Mouse (Mus musculus) brain, adult 2 months (tissue): ENCODE results near the gene Gm26602.

ENCODE experiments used
- DNase-seq: peaks from one replicate; pipeline ENCODE4 v3.0.0; 2011; ENCODE audit warnings: low read depth, low spot score

The Gm26602 gene

DNA sequence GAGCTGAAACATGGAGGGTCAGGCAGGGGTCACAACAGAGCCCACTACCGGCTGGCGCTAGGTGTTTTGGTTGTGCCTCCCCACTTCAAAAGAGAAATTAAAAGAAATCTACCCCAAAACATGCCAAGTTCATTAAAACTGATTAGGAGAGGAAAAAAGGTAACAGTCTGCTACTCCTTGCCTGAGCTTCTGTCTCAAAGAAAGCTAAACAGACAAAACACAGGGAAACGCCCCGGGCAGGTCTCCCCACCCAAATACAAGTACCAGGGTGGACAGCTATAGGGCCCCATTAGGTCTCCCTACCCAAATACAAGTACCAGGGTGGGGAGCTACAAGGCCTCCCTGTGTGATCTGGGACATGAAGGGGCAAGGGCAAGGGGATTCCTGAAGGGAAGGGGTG lies at the start of gene Gm26602:
Gene Gm26602 (plus strand): TSS at position 301 of the 400 bp plus-strand sequence.
- no peak for DNase-seq

GRCm38 (mm10) chr10:79861230-79862048 lies 49.2 kb upstream of the Gm26602 start:
- peak; percentile 86 for DNase-seq

DNA sequence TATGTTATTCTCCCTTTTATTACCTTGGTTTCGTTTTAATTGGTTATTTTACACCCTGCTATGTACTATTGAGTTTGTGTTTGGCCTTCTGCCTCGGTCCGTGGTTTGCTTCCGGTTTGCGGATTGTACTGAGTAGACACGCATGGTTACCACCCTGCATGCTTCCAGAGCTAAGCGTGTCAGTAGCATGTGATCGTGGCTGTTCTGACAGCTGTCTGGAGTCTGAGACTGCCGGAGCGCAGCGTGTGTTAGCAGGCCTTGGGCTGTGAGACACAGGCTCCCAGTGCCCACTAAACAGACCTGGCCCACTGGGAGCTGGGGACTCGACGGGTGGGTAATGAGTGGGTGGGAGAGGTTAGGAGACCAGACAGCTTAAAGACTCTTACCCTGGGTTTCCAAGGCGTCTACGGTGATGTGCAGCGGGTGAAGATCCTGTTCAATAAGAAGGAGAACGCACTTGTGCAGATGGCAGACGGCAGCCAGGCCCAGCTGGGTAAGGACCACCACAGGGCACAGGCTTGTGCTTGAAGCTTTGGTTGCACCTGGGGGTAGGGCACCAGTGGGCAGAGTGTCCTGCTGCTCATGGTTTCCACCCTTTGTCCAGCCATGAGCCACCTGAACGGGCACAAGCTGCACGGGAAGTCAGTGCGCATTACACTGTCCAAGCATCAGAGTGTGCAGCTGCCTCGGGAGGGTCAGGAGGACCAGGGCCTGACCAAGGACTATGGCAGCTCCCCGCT lies 48.4 kb upstream of the Gm26602 start:
- no peak for DNase-seq

- no peak for DNase-seq
Measured at GRCm38 (mm10) chr10:79862925-79863324, 47.7 kb upstream of the Gm26602 start.

GRCm38 (mm10) chr10:79864351-79865188 lies 46.1 kb upstream of the Gm26602 start:
- peak; percentile 35 for DNase-seq

DNA sequence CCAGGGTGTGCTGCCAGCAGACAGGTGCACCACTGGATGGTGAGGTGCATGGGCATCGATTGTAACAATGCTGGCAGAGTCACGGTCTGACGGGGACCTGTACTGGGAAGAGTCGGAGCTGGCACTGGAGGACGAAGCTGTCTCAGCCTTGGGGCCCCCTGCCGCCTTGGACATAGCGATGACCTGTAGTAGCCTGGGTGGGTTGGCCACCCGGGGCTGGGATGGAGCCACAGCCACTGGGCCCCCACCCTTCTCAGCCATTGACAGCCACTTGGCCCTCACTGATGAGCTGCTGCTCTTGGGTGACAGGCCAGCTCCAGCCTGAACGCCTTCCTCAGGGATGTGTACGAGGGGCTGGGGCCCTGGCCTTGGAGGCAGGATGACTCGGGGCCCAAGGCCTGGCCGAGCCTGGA lies 45.5 kb upstream of the Gm26602 start:
- no peak for DNase-seq

DNA sequence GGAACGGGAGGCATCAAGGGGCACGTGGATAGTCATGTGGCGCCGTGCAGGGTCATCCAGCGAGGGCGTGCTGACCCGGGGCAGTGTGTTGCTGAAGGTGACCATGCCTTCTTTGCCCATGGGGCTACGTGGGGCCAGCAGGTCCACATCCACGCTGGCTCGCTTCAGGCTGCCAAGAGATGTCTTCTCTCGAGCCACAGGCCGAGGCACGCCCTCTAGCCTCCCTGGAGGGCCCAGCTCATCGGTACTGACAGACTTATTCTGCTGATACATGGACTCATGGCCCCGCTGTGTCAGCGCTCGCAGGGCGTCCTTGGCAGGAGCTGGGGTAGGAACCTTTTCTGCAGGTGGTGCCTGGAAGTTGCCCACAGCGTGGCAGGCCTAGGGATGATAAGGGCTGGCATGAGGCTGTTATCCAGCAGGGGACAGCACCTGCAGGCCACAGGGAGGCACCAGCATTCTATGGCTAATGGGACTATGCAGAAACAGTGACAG lies 44.8 kb upstream of the Gm26602 start:
- DNase-seq = peak; percentile 60

- no peak for DNase-seq
Measured at GRCm38 (mm10) chr10:79866601-79867000, 44.1 kb upstream of the Gm26602 start.

- DNase-seq = peak; percentile 62
Measured at GRCm38 (mm10) chr10:79871845-79872244, 38.8 kb upstream of the Gm26602 start.

DNA sequence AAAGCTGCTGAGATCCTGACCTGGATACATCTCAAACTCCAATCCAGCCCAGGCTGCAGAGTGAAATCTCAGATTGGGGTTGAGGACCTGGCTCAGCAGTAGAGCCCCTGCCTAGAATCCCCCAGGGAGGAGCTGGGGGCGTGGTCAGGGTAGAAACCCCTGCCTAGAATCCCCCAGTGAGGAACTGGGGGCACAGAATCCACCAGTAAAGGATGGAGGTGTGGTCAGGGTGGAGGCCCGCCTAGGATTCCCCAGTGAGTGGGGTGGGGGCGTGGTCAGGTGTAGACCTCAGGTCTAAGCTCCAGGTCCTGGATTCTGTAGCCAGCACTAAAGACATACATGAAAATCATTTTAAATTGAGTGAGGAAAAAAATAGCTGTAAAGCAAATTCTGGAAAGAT lies 37.8 kb upstream of the Gm26602 start:
- no peak for DNase-seq

- DNase-seq = peak; percentile 34
Measured at GRCm38 (mm10) chr10:79873313-79873712, 37.3 kb upstream of the Gm26602 start.

- DNase-seq = peak; percentile 34
Measured at GRCm38 (mm10) chr10:79873715-79874289, 36.9 kb upstream of the Gm26602 start.

DNA sequence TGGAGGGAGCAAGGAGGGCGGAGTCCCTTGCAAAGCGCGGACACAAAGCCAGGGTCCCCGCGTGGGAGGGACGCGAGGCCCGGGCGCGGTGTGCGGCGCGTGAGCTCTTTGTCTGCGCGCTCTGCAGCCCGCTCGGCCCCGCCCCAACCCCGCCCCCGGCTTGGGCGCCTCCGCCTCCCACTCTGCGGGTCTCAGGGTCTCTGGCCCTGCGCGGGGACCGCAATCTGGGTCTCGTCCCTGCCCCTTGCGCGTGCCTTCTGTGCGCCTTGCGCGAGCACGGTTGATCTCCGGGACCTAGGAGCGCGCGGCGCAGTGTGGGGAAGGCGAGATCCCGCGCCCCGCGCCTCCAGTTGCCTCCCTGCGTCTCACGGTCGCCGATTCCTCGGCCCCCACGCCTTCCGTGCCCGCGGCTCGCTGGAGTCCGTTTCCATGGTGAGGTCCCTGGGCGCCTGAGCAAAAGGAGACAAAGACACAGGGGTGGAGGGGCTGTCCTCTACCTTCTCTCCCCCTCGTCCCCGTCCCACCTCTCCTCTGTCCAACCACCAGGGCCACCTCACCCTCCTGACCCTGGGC lies 36.3 kb upstream of the Gm26602 start, which contains the start of the genes Prtn3 and Plppr3:
Gene Prtn3 (plus strand): TSS at position 187 of the 573 bp plus-strand sequence.
Gene Plppr3 (minus strand): TSS at position 345 of the 573 bp plus-strand sequence.
- DNase-seq = peak; percentile 68

DNA sequence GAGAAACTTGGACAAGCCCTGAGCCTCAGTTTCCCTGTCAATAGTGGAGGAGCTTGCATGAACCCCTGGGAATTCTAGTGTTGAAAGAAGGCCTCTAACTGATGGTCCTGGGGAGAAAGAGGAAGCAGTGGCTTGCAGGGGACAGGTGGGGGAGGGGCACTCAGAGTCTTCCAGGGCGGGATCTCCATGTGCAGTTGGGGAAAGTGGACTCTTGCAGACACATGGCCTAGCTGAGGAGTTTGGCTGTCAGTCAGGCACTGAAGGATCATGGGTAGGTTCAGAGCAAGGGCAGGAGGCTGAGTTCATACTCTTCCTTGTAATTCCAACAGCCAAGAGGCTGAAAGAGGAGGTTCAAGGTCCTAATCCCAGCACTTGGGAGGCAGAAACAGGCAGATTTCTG lies 33.5 kb upstream of the Gm26602 start:
- DNase-seq = no peak

DNA sequence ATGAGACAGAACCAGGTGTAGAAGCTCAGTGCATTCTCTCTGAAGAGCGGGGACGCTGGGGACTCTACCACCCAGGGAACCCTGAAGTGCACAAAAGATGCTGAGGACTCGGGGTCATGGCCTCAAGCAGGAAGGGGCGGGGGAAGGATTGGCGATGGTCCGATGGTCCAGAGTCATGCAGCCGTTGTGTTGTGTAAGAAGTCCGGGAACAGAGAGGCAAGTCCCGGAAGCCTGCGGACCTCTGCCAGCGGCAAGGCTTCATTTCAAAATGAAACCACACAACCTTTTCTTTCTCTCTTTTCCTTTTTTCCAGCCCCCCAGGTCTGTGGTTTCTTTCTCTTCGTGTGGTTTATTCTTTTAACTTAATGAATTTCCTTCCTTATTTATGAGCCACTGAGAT lies 32.9 kb upstream of the Gm26602 start:
- no peak for DNase-seq

GRCm38 (mm10) chr10:79879527-79879926 lies 31.1 kb upstream of the Gm26602 start:
- no peak for DNase-seq

- DNase-seq = peak; percentile 34
Measured at GRCm38 (mm10) chr10:79880721-79881120, 29.9 kb upstream of the Gm26602 start.

DNA sequence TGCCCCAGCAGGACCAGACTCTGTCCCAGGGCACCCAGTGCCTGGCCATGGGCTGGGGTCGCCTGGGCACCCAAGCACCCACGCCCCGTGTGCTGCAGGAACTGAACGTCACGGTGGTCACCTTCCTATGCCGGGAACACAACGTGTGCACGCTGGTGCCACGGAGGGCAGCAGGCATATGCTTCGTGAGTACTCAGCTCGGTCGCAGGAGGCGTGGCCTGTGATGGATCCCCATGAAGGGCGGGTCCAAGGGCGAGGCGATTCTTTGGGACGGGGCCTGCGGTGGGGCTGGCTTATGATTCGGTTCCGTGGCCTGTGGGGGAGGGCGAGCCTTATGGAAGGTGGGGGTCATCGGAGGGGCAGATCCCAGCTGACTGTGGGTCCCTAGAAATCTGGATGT lies 28.7 kb upstream of the Gm26602 start:
- no peak for DNase-seq

GRCm38 (mm10) chr10:79883297-79884084 lies 27.2 kb upstream of the Gm26602 start:
- DNase-seq = peak; percentile 94

DNA sequence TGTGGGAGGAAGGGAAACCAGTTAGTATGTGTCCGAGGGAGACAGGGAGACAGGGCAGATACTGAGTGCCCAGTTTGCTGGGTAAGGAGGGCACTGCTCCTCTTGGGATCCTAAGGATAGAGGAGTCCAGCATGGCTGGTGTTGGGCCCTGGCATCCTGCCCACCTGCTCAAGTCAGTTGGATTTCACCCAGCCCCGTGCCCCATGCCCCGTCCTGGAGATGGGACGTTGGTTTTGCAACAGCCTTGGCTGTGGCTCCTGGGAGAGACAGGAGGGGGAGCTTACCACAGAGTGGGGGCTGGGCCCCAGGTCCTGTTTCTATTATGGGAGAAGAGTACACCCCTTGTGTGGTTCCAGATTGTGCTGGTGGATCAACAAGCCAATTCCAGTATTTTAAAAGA lies 26.2 kb upstream of the Gm26602 start:
- DNase-seq = no peak
